Mouse (Mus musculus): ENCODE measurements around the gene Scgb1b20. TPM values are rescaled to one million over a fixed set of nuclear protein-coding genes. Genes with fewer than 3 reads are reported as not detected.
"Not testable (repeated sequence)": the region's sequence is repeated elsewhere in the genome, so short reads cannot be mapped to it uniquely, and the experiment has no call there.

Gene Scgb1b20
- not detected in 2 replicates for polyA plus RNA-seq (2015; fragmentation: Nextera tagmentation; extraction: Ambion mirVana)

DNA sequence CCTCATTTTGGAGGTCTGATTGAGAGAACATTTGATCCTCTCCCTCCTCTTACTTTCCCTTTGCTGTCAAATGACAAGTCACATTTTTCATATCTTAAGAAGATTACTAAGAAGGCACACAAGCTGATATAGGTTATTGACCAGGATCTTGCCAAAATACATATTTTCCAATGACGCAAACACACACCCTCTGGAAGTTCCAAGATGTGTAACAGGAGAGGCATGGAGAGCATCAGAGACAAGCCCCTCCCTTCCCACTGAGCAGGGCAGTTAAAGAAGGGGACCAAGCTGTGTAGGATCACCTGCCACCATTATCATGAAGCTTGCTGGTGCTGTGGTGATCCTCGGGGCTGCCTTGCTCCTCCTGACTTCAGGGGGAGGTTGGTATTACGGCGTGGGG lies at the start of gene Scgb1b20:
TSS of gene Scgb1b20 (plus strand) at position 301 of the 400 bp plus-strand sequence.
- H3K4me3 ChIP-seq; H3K9ac ChIP-seq; H3K4me2 ChIP-seq; ATAC-seq (replicated peaks; ENCODE audit: insufficient number of reproducible peaks, insufficient read depth, low FRiP score, low read depth); H3K27me3 ChIP-seq; H3K36me3 ChIP-seq; H3K4me1 ChIP-seq (replicated peaks); H3K9me3 ChIP-seq (replicated peaks); H3K27ac ChIP-seq: not testable (repeated sequence)
- 63% methylated on average over 4 of the region's 4 CpGs for WGBS

DNA sequence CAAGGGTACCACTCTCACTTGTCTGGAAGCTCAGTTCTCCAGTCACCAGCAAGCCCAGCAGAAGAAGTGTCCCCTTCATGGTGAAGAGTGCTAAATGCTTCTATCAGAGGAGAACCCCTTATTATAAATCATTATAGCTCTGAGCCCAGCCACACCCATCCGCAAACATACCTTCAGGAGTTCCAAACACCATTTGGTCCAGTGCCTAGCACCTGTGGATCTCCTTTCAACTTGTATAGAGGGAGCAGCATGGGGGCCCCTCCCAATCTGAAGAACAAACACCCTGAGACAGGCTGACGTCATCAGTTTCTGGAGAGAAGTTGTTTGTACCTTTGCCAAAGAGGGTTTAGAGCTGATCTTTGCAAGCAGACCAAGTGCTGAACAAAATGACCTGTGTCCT lies 6.8 kb upstream of the Scgb1b20 start, which contains the start of gene Scgb2b20:
TSS of gene Scgb2b20 (minus strand) at position 101 of the 400 bp plus-strand sequence.
- H3K4me2 ChIP-seq; H3K27me3 ChIP-seq; ATAC-seq (replicated peaks; ENCODE audit: insufficient number of reproducible peaks, insufficient read depth, low FRiP score, low read depth); H3K9me3 ChIP-seq (replicated peaks); H3K36me3 ChIP-seq; H3K4me1 ChIP-seq (replicated peaks); H3K27ac ChIP-seq; H3K9ac ChIP-seq; H3K4me3 ChIP-seq: not testable (repeated sequence)
- WGBS = 60% methylated on average over 2 of the region's 2 CpGs

DNA sequence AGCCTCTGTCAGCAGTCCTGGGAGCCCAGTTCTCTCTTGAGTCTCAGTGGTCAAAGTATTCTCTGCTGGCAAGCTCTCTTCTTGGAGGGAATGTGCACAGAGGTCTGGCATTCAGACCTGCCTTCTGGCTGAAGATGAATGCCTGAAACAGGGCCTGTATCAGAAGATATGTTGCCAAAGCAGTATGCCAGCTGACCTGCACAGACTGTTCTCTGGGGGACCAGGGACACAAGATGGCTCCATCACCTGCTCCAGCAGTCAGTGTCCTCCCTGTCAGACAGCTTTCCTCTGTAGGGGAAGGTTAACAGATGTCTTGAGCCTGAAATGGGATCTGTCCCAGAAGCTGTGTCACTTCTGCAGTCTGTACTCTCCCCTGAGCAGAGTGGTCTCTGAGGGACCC lies 26.7 kb downstream of the Scgb1b20 start:
- not testable (repeated sequence) for ATAC-seq (replicated peaks; ENCODE audit: insufficient number of reproducible peaks, insufficient read depth, low FRiP score, low read depth); H3K27ac ChIP-seq; H3K4me3 ChIP-seq; H3K36me3 ChIP-seq; H3K27me3 ChIP-seq; H3K9me3 ChIP-seq (replicated peaks); H3K4me2 ChIP-seq; H3K9ac ChIP-seq; H3K4me1 ChIP-seq (replicated peaks)

DNA sequence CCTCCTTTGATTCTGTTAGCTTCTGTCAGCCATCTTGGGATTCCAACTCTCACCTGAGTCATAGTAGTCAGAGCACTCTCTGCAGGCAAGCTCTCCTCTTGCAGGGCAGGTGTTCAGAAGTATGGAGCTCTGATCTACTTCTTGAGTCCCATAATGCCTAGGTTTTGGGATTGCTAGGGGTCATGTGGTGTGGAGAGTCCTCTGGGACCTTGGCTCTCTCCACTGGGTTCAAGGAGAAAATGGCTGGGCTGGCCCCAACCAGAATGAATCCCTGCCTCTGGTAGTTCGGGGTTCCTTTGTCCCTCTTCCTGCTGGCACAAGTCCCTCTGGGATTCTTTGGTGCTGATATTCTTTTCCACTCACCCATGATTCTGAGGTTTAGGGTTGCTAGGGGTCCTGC lies 28.6 kb downstream of the Scgb1b20 start:
- Histone ChIP-seq H3K4me3 (no peak overlapping the region), H3K9me3 (replicated peaks) (peaks cover 4% of the 10 kb centered on the region; the same call in 1 of the 2 replicates), H3K4me2 (no peak overlapping the region), H3K27me3 (no peaks in the 10 kb centered on the region), H3K27ac (no peak overlapping the region), H3K36me3 (no peaks in the 10 kb centered on the region), H3K9ac (no peak overlapping the region), H3K4me1 (replicated peaks) (no peaks in the 10 kb centered on the region)
- 48% methylated on average over 1 of the region's 1 CpGs for WGBS
- no peak for ATAC-seq (replicated peaks; ENCODE audit: insufficient number of reproducible peaks, insufficient read depth, low FRiP score, low read depth)

DNA sequence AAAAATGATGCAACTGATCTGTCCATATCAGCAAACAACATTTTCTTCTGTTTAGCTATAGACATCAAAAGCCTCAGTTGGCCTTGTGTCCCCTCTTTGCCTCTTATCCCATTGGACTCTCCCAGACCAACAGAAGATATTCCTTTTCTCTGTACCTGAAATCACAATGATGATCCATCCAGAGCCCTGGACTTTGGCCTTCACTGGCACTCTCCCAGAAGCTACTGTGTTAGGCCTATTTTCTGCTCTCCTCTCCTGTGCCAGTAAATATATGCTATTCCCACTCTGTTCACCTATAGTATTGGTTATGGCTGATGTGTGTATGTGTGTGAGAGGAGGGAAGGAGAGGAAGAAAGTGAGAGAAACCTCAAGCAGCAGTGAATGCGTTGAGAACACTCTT lies 36.6 kb downstream of the Scgb1b20 start:
- H3K27ac ChIP-seq; H3K4me1 ChIP-seq (replicated peaks); H3K9me3 ChIP-seq (replicated peaks); H3K36me3 ChIP-seq; H3K27me3 ChIP-seq; H3K4me2 ChIP-seq; H3K9ac ChIP-seq; H3K4me3 ChIP-seq; ATAC-seq (replicated peaks; ENCODE audit: insufficient number of reproducible peaks, insufficient read depth, low FRiP score, low read depth): not testable (repeated sequence)
- 45% methylated on average over 1 of the region's 1 CpGs for WGBS

Other genes with a start within 250 kb of the Scgb1b20 start
- gene Scgb2b18, start 199.4 kb upstream of the Scgb1b20 start, polyA plus RNA-seq (2015; fragmentation: Nextera tagmentation; extraction: Ambion mirVana) = not detected in 2 replicates
- gene Scgb1b18, start 187.7 kb upstream of the Scgb1b20 start, polyA plus RNA-seq (2015; fragmentation: Nextera tagmentation; extraction: Ambion mirVana) = not detected in 2 replicates
- not detected in 2 replicates for gene Scgb2b19, start 92.9 kb upstream of the Scgb1b20 start, polyA plus RNA-seq (2015; fragmentation: Nextera tagmentation; extraction: Ambion mirVana)
- not detected in 2 replicates for gene Scgb1b19, start 85.9 kb upstream of the Scgb1b20 start, polyA plus RNA-seq (2015; fragmentation: Nextera tagmentation; extraction: Ambion mirVana)
- gene Scgb2b20, start 6.9 kb upstream of the Scgb1b20 start, polyA plus RNA-seq (2015; fragmentation: Nextera tagmentation; extraction: Ambion mirVana) = not detected in 2 replicates
- gene Scgb2b21, start 147.2 kb downstream of the Scgb1b20 start, polyA plus RNA-seq (2015; fragmentation: Nextera tagmentation; extraction: Ambion mirVana) = not detected in 2 replicates